Mouse (Mus musculus) stomach, postnatal 0 days (tissue): ENCODE results near the gene Gnas. TPM values are rescaled to one million over a fixed set of nuclear protein-coding genes. Genes with fewer than 3 reads are reported as not detected.

Source experiments
- ATAC-seq: fragments of 200-750 bp; cut with Nextera tagmentation; 2 replicates; pipeline ENCODE4 v1.8.0; 2017; ENCODE audit not compliant: low FRiP score, low TSS enrichment
- DNase-seq: peaks from one replicate; pipeline ENCODE4 v3.0.0-alpha.2; 2016; ENCODE audit warnings: low spot score
- H3K27ac ChIP-seq: fragments of 300-500 bp; sonication (generic); replicated peaks from 2 replicates; pipeline ENCODE4 v1.5.1; 2014; ENCODE audit warnings: mild to moderate bottlenecking, control low read depth
- H3K27me3 ChIP-seq: fragments of 300-500 bp; sonication (generic); 2 replicates; pipeline ENCODE4 v1.6.1; 2014; ENCODE audit warnings: low read length; ENCODE audit not compliant: control insufficient read depth, insufficient read depth
- H3K36me3 ChIP-seq: fragments of 300-500 bp; sonication (generic); 2 replicates; pipeline ENCODE4 v1.6.1; 2014; ENCODE audit warnings: low read length, mixed read lengths; ENCODE audit not compliant: control insufficient read depth, insufficient read depth
- H3K4me1 ChIP-seq: fragments of 300-500 bp; sonication (generic); replicated peaks from 2 replicates; pipeline ENCODE4 v1.6.1; 2014; ENCODE audit warnings: antibody characterized with exemption; ENCODE audit not compliant: control insufficient read depth, insufficient read depth
- H3K4me2 ChIP-seq: fragments of 300-500 bp; sonication (generic); replicated peaks from 2 replicates; pipeline ENCODE4 v1.6.1; 2014; ENCODE audit warnings: low read depth, mild to moderate bottlenecking, control low read depth, moderate library complexity
- H3K4me3 ChIP-seq: fragments of 300-500 bp; sonication (generic); 2 replicates; pipeline ENCODE4 v1.5.1; 2014; ENCODE audit warnings: low read depth, low read length, control low read depth
- H3K9ac ChIP-seq: fragments of 300-500 bp; sonication (generic); 2 replicates; pipeline ENCODE4 v1.6.1; 2014; ENCODE audit warnings: mild to moderate bottlenecking, low read length, control low read depth, mixed read lengths
- H3K9me3 ChIP-seq: fragments of 300-500 bp; sonication (generic); 2 replicates; pipeline ENCODE4 v1.6.1; 2016; ENCODE audit warnings: low read length; ENCODE audit not compliant: control insufficient read depth
- CTCF ChIP-seq: IDR thresholded peaks from 2 replicates; pipeline ENCODE4 v1.5.1; 2016; ENCODE audit warnings: antibody characterized with exemption, low read depth, mild to moderate bottlenecking, moderate library complexity
- EP300 ChIP-seq: optimal IDR thresholded peaks from 2 replicates; pipeline ENCODE3; 2016; ENCODE audit warnings: antibody characterized with exemption
- WGBS: fragments of 180-500 bp; shearing (Covaris S2); extraction: QIAGEN DNeasy Blood & Tissue Kit; methylation state at CpG from one replicate; pipeline ENCODE4 v1.1.7; 2014; 5-methylcytosine and 5-hydroxymethylcytosine counted together
- polyA plus RNA-seq: library from polyadenylated mRNA; unstranded; fragments of >200 nt; fragmentation: Nextera tagmentation; extraction: Ambion mirVana; gene quantifications from 2 replicates; pipeline ENCODE4 v1.2.1, GENCODE M21; 2015

Gene Gnas
- polyA plus RNA-seq, 1 experiment from 2014 or later = 920 TPM

DNA sequence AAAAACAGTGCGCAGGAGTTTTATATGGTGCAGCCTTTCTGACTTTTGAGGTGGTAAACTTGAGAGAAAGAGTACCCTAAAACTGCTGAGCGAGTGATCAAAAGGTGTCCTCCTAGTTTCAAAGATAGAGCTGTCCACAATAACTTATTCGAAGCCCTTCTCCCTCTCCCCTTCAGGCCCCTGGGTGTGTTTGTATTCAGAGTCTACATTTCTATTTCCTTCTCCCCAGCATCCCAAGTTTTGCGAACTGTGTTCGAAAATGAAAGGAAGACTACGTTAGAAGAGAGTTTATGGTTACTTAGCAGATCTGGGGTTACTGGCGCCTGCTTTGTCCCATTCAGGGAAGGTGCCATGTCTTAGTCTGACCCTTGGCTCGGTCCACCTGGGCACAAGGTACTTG is 42.4 kb downstream of the Gnas start:
- Histone ChIP-seq H3K4me2 (peak overlapping the region; percentile 67), H3K9me3 (no peaks in the 10 kb centered on the region), H3K36me3 (no peaks in the 10 kb centered on the region), H3K27me3 (no peaks in the 10 kb centered on the region), H3K9ac (peak overlapping the region; percentile 63), H3K27ac (peak overlapping the region; percentile 25; the same call in 1 of the 2 replicates), H3K4me1 (peaks cover 3% of the 10 kb centered on the region; the same call in 1 of the 2 replicates), H3K4me3 (peak overlapping the region; percentile 97)
- TF ChIP-seq EP300 = no peak
- TF ChIP-seq CTCF = no peak
- 54% methylated on average over 8 of the region's 8 CpGs for WGBS
- ATAC-seq = no peak
- DNase-seq = no peak

DNA sequence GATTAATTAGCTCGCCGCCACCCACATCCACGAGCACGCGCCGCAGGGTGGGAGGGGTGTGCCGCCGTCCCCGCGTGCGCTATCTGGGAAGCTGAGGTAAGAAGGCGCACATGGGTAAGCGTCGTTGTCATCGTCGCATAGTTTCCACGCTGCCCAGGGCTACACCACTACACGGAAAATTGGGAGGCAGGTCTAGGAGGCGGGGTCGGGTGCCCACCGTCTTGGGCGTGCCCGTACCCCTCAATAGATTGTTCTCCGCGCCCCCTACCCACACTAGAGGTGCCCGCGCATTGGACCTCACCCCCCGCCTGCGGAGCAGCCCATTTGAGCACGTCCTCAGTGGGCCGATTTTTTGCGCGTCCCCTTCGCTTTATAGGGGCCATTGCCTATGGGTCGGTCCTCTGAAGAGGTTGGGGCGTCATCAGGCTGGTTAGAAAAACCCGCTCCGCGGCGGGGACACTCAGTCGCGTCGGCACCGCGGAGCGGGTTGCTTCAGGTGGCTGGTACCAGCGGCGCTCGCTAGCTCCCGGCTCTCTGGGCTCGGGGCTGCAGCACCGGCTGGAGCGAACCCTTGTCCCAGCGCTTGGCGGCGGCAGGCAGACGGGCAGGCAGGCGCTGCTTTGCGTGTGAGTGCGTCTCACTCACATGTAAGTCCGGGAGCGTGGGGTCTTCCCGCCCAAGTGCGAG is 43.3 kb downstream of the Gnas start:
- peak; percentile 79 for ATAC-seq
- H3K27ac ChIP-seq = peak overlapping the region; percentile 86
- 44% methylated on average over 63 of the region's 64 CpGs for WGBS
- peak overlapping the region; percentile 97 for H3K4me3 ChIP-seq
- no peak for TF ChIP-seq EP300
- TF ChIP-seq CTCF = no peak
- H3K27me3 ChIP-seq = no peaks in the 10 kb centered on the region
- H3K36me3 ChIP-seq = no peaks in the 10 kb centered on the region
- H3K4me2 ChIP-seq = peak overlapping the region; percentile 67
- H3K9ac ChIP-seq = peak overlapping the region; percentile 63
- peak; percentile 86 for DNase-seq
- H3K9me3 ChIP-seq = no peaks in the 10 kb centered on the region
- H3K4me1 ChIP-seq = peaks cover 3% of the 10 kb centered on the region; the same call in 1 of the 2 replicates

DNA sequence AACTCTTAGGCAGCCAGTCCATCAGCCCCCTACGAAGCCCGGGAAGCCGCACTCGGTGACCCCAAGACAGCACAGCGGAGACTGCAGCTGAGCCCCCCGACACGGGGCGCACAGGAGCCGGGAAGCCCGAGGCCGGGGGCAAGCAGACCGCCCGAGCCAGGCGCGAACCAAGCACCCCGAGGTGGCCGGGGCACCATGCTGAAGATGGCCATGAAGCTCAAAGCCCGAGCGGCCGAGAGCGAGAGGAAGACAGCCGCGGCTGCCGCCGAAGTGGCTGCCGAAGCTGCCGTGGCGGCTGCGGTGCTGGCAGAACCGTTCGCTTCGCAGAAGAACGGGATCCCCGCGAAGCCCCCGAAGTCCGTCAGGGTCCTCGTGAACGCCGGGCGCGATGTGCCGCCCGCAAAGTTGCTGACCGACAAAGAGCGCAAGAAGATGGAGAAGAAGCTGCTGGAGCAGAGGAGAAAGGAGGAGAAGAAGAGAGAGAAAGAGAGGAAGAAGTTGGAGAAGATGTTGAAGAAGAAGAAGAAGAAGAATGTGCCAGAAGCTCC is 44.3 kb downstream of the Gnas start:
- peak overlapping the region; percentile 99 for H3K9ac ChIP-seq
- H3K4me3 ChIP-seq = peak overlapping the region; percentile 97
- WGBS = 39% methylated on average over 46 of the region's 46 CpGs

GRCm38 (mm10) chr2:174328926-174329662 is 45.0 kb downstream of the Gnas start:
- Histone ChIP-seq H3K4me1 (peaks cover 7% of the 10 kb centered on the region; the same call in 1 of the 2 replicates), H3K9ac (peak overlapping the region; percentile 99), H3K4me3 (peak overlapping the region; percentile 97), H3K27ac (peak overlapping the region; percentile 99), H3K36me3 (no peaks in the 10 kb centered on the region; the same call in 1 of the 2 replicates), H3K4me2 (peak overlapping the region; percentile 67), H3K27me3 (no peaks in the 10 kb centered on the region), H3K9me3 (no peaks in the 10 kb centered on the region)
- TF ChIP-seq CTCF (no peak; the same call in 1 of the 2 replicates), EP300 (no peak)
- 35% methylated on average over 53 of the region's 58 CpGs for WGBS
- DNase-seq (peak; percentile 42), ATAC-seq (0 out of 2 replicates have a peak, but pooled peaks have one; percentile 1)

More for the DNA sequence above, 44.3 kb downstream of the Gnas start:
- Histone ChIP-seq H3K4me2 (peak overlapping the region; percentile 67), H3K9me3 (no peaks in the 10 kb centered on the region), H3K4me1 (peaks cover 5% of the 10 kb centered on the region; the same call in 1 of the 2 replicates), H3K36me3 (no peaks in the 10 kb centered on the region), H3K27me3 (no peaks in the 10 kb centered on the region), H3K27ac (peak overlapping the region; percentile 99)
- ATAC-seq (no peak), DNase-seq (no peak)
- TF ChIP-seq EP300 (no peak), CTCF (no peak)

GRCm38 (mm10) chr2:174329663-174330615 is 45.8 kb downstream of the Gnas start:
- ATAC-seq = peak; percentile 74
- Histone ChIP-seq H3K9me3 (no peaks in the 10 kb centered on the region), H3K27me3 (no peaks in the 10 kb centered on the region), H3K9ac (peak overlapping the region; percentile 99), H3K4me2 (peak overlapping the region; percentile 67), H3K4me3 (peak overlapping the region; percentile 97), H3K27ac (peak overlapping the region; percentile 99), H3K4me1 (peaks cover 8% of the 10 kb centered on the region; the same call in 1 of the 2 replicates), H3K36me3 (no peaks in the 10 kb centered on the region; the same call in 1 of the 2 replicates)
- peak; percentile 85 for DNase-seq
- WGBS = under 1% methylated on average over 53 of the region's 131 CpGs
- TF ChIP-seq EP300 (no peak), CTCF (peak; percentile 54)
